Mouse (Mus musculus) liver, adult 2 months (tissue): ENCODE results near the gene Cacna1c.

Experiments
- CTCF ChIP-seq: fragments of 200-500 bp; IDR thresholded peaks from 2 replicates; pipeline ENCODE4 v1.5.1; 2011; ENCODE audit warnings: low read depth, low read length, control low read depth
- POLR2A ChIP-seq: fragments of 200-500 bp; IDR thresholded peaks from 2 replicates; pipeline ENCODE4 v1.6.1; 2011; ENCODE audit warnings: low read length, control low read depth; ENCODE audit not compliant: insufficient read depth; ENCODE audit errors: extremely low read depth

DNA sequence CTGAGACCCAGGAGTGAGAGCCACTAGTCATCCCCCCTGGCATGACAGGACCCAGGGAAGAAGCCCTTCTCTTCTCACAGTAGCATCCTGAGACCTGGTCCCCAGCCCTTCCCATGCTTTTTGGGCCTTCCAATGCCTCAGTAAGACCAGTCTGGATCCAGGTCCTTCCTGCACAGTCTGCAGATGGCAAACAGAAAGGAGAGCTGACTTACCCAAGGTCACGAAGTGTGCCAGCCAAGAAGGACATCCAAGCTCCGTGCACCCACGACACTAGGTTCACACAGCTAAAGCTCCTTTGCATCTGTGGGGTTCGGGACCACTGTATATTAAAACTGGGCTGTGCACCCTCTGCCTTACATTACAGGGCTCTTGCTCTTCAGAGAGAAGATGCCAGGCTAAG, 252.1 kb downstream of the Cacna1c start:
- no peak for TF ChIP-seq POLR2A
- no peak for TF ChIP-seq CTCF
